Mouse (Mus musculus) lung, postnatal 0 days (tissue): ENCODE data around the gene Fhit. TPM values are rescaled to one million over a fixed set of nuclear protein-coding genes. Genes with fewer than 3 reads are reported as not detected.

Source experiments
- ATAC-seq: fragments of 200-750 bp; cut with Nextera tagmentation; 2 replicates; pipeline ENCODE4 v1.8.0; 2017; ENCODE audit warnings: moderate library complexity
- DNase-seq: peaks from one replicate; pipeline ENCODE4 v3.0.0-alpha.2; 2016; ENCODE audit warnings: low spot score
- H3K27ac ChIP-seq: fragments of 300-500 bp; sonication (generic); 2 replicates; pipeline ENCODE4 v1.5.1; 2014; ENCODE audit warnings: antibody characterized with exemption, mild to moderate bottlenecking, low read length, mixed read lengths
- H3K27me3 ChIP-seq: fragments of 300-500 bp; sonication (generic); replicated peaks from 2 replicates; pipeline ENCODE4 v1.6.1; 2014; ENCODE audit warnings: low read length, mixed read lengths; ENCODE audit not compliant: insufficient read depth
- H3K36me3 ChIP-seq: fragments of 300-500 bp; sonication (generic); 2 replicates; pipeline ENCODE4 v1.6.1; 2014; ENCODE audit warnings: low read length, mixed read lengths; ENCODE audit not compliant: insufficient read depth
- H3K4me1 ChIP-seq: fragments of 300-500 bp; sonication (generic); 2 replicates; pipeline ENCODE4 v1.6.1; 2014; ENCODE audit warnings: antibody characterized with exemption, low read depth, low read length, mixed read lengths; ENCODE audit not compliant: insufficient read depth
- H3K4me2 ChIP-seq: fragments of 300-500 bp; sonication (generic); replicated peaks from 2 replicates; pipeline ENCODE4 v1.6.1; 2014; ENCODE audit warnings: low read depth, mild to moderate bottlenecking, low read length, moderate library complexity, mixed read lengths
- H3K4me3 ChIP-seq: fragments of 300-500 bp; sonication (generic); 2 replicates; pipeline ENCODE4 v1.5.1; 2014; ENCODE audit warnings: low read depth, low read length
- H3K9ac ChIP-seq: fragments of 300-500 bp; sonication (generic); replicated peaks from 2 replicates; pipeline ENCODE4 v1.6.1; 2014; ENCODE audit warnings: low read depth, mild to moderate bottlenecking
- H3K9me3 ChIP-seq: fragments of 300-500 bp; sonication (generic); 2 replicates; pipeline ENCODE4 v1.6.1; 2016; ENCODE audit warnings: low read length, mixed read lengths
- CTCF ChIP-seq: IDR thresholded peaks from 2 replicates; pipeline ENCODE4 v1.5.1; 2016; ENCODE audit warnings: antibody characterized with exemption, mild to moderate bottlenecking
- EP300 ChIP-seq: IDR thresholded peaks from 2 replicates; pipeline ENCODE4 v1.6.1; 2016; ENCODE audit warnings: antibody characterized with exemption, mild to moderate bottlenecking, control low read depth
- WGBS: fragments of 180-500 bp; shearing (Covaris S2); extraction: QIAGEN DNeasy Blood & Tissue Kit; methylation state at CpG from one replicate; pipeline ENCODE4 v1.1.7; 2014; 5-methylcytosine and 5-hydroxymethylcytosine counted together
- polyA plus RNA-seq: library from polyadenylated mRNA; unstranded; fragments of >200 nt; fragmentation: Nextera tagmentation; extraction: Ambion mirVana; gene quantifications from 2 replicates; pipeline ENCODE4 v1.2.1, GENCODE M21; 2015

Gene Fhit
- polyA plus RNA-seq, 1 experiment from 2014 or later = 5.6 TPM

DNA sequence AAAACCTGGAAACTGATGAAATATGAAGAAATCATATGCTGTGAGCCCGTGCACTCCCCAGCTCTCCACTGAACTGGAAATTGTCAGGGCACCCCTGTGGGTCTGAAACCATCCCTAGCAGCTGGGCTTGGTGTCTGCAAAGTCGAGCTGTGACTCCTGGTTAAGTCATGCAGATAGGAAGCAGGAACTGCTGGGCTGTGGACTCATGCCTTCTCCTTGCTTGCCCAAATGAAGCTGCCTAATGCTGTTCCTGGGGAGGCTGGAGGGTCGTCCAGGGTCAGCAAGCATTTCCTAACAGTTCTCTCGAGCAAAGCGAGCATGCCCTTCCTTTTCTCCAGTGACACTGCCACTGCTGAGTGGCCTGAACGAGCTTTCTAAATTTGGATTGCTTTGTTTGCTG is 607.1 kb downstream of the Fhit start:
- Histone ChIP-seq H3K9me3 (no peaks in the 10 kb centered on the region), H3K27ac (no peak overlapping the region), H3K36me3 (no peaks in the 10 kb centered on the region), H3K4me1 (no peaks in the 10 kb centered on the region), H3K4me2 (no peak overlapping the region), H3K4me3 (no peak overlapping the region), H3K9ac (no peak overlapping the region), H3K27me3 (no peaks in the 10 kb centered on the region)
- TF ChIP-seq CTCF (no peak), EP300 (no peak)
- ATAC-seq (no peak), DNase-seq (no peak)
- 25% methylated on average over 6 of the region's 6 CpGs for WGBS

DNA sequence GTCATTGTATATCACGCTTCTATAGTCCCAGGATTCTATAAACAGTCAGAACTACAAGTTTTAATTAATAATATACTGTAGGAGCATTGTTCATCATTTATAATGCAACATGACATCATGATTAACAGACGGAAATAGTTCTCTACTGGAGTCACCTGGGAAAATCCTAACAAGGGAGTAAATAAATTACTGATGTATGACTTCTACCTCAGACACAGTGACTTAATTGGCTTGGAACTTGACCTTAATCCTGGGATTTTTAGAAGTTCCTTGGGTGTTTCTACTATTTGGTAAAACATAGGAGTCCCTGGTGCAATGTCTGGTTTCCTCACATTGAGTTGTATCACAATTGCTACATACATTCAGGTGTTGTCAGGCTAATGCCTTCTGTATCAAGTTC is 613.2 kb downstream of the Fhit start:
- Histone ChIP-seq H3K4me1 (no peaks in the 10 kb centered on the region), H3K27me3 (no peaks in the 10 kb centered on the region), H3K27ac (no peak overlapping the region), H3K4me3 (no peak overlapping the region), H3K9ac (no peak overlapping the region), H3K4me2 (no peak overlapping the region), H3K9me3 (no peaks in the 10 kb centered on the region), H3K36me3 (no peaks in the 10 kb centered on the region)
- 74% methylated on average over 2 of the region's 2 CpGs for WGBS
- ATAC-seq = no peak
- TF ChIP-seq EP300 = no peak
- TF ChIP-seq CTCF = no peak
- DNase-seq = no peak

DNA sequence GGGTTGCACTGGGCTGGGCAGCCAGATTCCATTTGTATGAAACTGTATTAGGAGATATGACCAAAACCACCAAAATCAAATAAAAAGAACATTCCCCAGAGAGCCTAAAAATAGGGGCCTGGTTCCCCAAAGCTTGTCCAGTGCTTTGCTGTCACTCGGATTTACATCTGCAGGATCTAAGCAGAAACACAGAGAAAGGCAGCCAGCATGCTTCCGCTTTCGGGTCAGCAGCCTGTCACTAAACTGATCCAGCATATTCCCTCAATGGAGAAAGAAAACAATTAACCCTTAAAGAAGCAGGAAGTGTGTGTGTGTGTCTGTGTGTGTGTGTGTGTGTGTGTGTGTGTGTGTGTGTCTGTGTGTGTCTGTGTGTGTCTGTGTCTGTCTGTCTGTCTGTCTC is 615.9 kb downstream of the Fhit start:
- WGBS = 59% methylated on average over 3 of the region's 3 CpGs
- Histone ChIP-seq H3K36me3 (no peaks in the 10 kb centered on the region), H3K4me2 (no peak overlapping the region), H3K27ac (no peak overlapping the region), H3K27me3 (no peaks in the 10 kb centered on the region), H3K9ac (no peak overlapping the region), H3K4me3 (no peak overlapping the region), H3K4me1 (no peaks in the 10 kb centered on the region), H3K9me3 (no peaks in the 10 kb centered on the region)
- TF ChIP-seq EP300 (no peak), CTCF (no peak)
- ATAC-seq (no peak), DNase-seq (no peak)

DNA sequence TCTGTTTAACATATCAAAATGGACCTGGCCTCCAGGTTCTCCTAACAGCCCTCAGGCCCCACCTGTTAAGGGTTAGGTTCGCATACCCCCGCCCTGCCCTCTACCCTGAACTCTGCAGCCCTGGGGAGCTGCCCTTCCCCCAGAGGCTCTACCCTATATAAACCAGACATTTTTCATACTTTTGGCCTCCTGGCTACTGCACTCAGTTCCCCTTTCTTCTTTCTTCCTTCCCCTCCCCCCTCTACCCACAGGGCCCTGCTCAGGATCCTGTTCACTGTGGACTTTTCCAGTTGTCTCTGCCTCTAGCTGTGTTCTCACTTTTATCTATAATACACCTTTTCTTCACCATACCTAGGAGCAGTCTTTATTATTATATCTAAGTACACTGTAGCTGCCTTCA is 627.0 kb downstream of the Fhit start:
- Histone ChIP-seq H3K9me3 (no peaks in the 10 kb centered on the region), H3K9ac (no peak overlapping the region), H3K36me3 (no peaks in the 10 kb centered on the region), H3K4me3 (no peak overlapping the region), H3K27me3 (no peaks in the 10 kb centered on the region), H3K4me2 (no peak overlapping the region), H3K4me1 (no peaks in the 10 kb centered on the region), H3K27ac (no peak overlapping the region)
- DNase-seq (no peak), ATAC-seq (no peak)
- WGBS = 62% methylated on average over 2 of the region's 2 CpGs
- TF ChIP-seq EP300 (no peak), CTCF (no peak)

DNA sequence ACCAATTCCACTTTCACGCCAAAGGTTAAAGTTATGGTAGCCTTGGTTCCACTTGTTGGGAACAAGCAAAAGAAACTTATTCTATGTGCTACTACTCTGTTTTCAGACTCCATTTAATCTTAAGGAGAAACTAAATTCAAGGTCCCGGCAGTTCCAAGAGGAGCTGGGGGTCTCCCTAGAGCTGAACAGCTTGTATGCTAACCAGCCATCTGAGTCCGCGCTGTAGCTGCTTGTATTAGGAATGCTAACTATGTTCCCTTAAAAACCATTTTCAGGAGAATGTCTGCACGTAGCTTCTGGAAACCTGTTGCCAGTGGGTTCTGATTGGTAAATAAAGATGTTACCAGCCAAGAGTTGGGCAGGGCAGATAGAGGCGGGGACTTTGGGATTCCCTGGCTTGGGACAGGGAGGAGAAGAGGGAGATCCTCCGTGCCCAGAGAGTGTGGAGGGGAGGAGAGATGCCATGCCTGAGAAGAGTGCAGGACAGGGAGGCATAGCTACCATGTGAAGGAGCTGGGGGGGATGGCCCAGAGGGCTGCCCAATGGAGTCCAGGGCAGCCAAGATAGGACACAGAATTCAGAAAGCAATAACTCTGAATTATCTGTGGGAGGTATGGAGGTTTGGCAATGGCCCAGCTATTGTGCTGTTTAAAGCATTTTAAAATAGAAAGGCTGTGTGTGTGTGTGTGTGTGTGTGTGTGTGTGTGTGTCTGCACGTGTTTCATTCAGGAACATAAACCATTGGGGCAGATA is 629.9 kb downstream of the Fhit start:
- Histone ChIP-seq H3K27ac (no peak overlapping the region), H3K27me3 (no peaks in the 10 kb centered on the region), H3K36me3 (no peaks in the 10 kb centered on the region), H3K4me1 (no peaks in the 10 kb centered on the region), H3K9ac (no peak overlapping the region), H3K4me3 (no peak overlapping the region), H3K4me2 (no peak overlapping the region), H3K9me3 (no peaks in the 10 kb centered on the region)
- no peak for TF ChIP-seq EP300
- TF ChIP-seq CTCF = no peak
- DNase-seq = no peak
- WGBS = 73% methylated on average over 8 of the region's 8 CpGs
- ATAC-seq = no peak

DNA sequence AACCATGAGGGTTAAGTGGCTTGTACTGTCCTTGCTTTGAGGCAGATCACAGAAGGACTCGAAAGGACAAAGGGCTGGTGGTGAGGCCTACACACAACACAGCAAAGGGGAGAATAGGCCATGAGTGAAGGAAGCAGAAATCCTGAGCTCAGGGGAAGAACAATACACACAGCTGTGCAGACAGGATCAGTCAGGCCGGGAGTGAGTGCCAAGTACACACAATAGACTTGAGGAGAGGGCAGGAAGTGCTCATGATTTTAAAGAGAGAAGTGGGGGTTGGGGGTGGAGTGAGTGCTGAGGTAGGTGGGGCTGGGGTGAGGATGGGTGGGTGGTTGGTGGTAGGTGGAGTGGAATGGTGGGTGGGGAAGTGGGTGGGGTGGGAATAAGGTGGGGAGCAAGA is 635.0 kb downstream of the Fhit start:
- Histone ChIP-seq H3K27ac (no peak overlapping the region), H3K36me3 (no peaks in the 10 kb centered on the region), H3K27me3 (no peaks in the 10 kb centered on the region), H3K4me2 (no peak overlapping the region), H3K4me3 (no peak overlapping the region), H3K9me3 (no peaks in the 10 kb centered on the region), H3K9ac (no peak overlapping the region), H3K4me1 (no peaks in the 10 kb centered on the region)
- DNase-seq = no peak
- ATAC-seq = peak; percentile 55
- 12% methylated on average over 2 of the region's 2 CpGs for WGBS
- TF ChIP-seq EP300 (no peak), CTCF (no peak)

DNA sequence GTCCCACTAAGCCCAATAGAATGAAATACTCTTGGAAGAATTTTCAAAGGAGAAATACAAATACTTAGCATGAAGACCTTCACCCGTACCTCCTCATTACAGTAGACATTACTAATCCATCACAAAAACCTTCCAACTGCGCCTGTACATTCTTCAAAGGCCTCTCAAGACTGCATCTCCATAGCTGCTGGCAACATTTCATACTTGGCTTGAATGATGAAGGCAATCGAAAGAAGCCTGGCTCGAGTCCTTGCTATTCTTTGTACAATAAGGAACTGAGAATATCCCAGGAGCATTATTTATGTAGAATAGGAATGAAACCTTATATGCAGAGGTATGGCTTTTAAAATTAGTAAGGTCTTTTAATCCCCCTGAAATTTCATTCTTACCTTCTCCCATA is 636.0 kb downstream of the Fhit start:
- no peaks in the 10 kb centered on the region for H3K9me3 ChIP-seq
- ATAC-seq (no peak), DNase-seq (no peak)
- no peaks in the 10 kb centered on the region for H3K4me1 ChIP-seq
- no peak overlapping the region for H3K4me3 ChIP-seq
- no peak overlapping the region for H3K9ac ChIP-seq
- no peaks in the 10 kb centered on the region for H3K36me3 ChIP-seq
- no peak overlapping the region for H3K4me2 ChIP-seq
- H3K27ac ChIP-seq = no peak overlapping the region
- no peaks in the 10 kb centered on the region for H3K27me3 ChIP-seq
- TF ChIP-seq CTCF (no peak), EP300 (no peak)
- WGBS = 79% methylated on average over 4 of the region's 4 CpGs
